Mouse (Mus musculus): ENCODE data around the gene Gm17469.
"Not testable (repeated sequence)": the region's sequence is repeated elsewhere in the genome, so short reads cannot be mapped to it uniquely, and the experiment has no call there.

Gene Gm17469

GRCm38 (mm10) chrX:124629593-124629992, at the start of gene Gm17469:
Gm17469 (plus strand) TSS chrX:124629893.
- not testable (repeated sequence) for DNase-seq
